Mouse (Mus musculus) duodenum, adult 2 months (tissue): Measurements from ENCODE around the gene Gipr. TPM values are rescaled to one million over a fixed set of nuclear protein-coding genes. Genes with fewer than 3 reads are reported as not detected.

Source experiments
- polyA plus RNA-seq: library from polyadenylated mRNA; depleted of rRNA; stranded (reverse); fragments of >200 nt; gene quantifications from 2 replicates; pipeline ENCODE4 v1.2.3, GENCODE M21; 2012; ENCODE audit warnings: low replicate concordance; rRNA removed

The Gipr gene
- polyA plus RNA-seq: 0.63 and 0.77 TPM in 2 replicates

DNA sequence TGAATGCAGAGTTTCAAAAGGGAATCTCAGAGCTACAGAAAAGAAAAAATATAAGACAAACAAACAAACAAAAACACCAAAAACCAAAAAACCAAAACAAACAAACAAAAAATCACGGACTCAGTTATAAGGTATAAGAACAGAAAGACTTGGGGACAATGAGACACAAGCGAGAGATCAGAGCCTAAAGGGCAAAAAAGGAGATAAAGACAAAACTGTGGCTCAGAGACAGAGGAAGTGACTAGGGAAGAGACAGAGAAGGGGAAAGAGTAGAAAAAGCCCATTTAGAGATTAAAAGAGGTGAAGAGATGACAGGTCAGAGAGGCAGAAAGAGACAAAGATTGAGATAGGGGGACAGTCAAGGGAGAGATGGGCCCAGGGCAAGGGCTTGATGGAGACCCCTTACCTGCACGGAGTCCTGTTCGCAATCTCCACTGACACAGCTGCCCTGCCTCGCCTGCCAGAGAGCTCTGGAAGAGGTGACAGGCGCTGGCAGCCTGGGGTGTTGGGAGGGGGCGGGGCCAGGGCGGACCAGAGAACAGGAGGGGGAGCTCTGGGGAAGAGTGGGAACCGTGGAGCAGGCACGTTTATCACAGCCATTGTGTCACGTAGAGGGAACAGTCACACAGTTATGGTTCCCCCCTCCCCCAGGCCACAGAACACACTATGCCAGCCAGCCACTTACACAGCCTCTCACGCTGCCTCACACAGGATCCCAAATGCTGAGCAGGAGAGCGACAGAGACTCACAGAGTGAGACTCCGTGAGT lies at the start of gene Gipr:
Gene Gipr, minus strand, starts transcription at position 472 of the 768 bp plus-strand sequence.

DNA sequence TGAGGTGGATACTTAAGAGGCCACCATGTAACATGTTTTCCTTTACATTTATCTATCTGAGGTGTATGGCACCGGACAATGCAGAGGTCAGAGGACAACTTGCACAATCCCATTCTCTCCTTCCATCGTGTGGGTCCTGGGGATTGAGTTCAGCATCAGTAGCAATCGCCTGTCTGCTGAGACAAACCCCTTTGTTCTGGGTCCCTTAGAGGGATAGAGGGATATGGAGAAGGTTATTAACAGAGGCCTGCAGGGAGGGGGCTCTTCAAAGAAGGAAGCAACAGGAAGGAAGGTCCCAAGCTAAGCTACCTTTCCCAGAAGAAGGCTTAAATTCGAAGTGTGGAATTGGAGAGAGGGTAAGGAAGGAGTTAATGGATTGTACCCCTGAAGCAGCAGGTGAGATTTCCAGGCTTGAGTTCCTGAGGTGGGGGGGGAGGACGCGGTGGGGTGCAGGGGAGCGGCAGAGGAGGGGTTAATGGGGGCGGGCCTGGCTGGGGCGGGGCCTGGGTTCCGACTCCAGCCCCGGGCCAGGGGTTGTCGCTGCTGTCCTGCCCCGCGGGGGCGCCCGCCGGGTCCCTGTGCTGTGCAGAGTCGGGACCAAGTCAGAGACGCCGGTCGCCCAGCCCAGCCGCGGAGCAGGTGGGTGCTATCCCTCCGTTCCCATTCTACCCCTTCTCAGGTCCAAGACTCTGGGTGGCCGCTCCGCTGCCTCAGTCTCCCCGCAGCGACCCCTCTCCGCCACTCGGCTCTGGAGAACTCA lies 46.2 kb upstream of the Gipr start, which contains the start of gene Gpr4:
Gene Gpr4, plus strand, starts transcription at position 543 of the 760 bp plus-strand sequence.

DNA sequence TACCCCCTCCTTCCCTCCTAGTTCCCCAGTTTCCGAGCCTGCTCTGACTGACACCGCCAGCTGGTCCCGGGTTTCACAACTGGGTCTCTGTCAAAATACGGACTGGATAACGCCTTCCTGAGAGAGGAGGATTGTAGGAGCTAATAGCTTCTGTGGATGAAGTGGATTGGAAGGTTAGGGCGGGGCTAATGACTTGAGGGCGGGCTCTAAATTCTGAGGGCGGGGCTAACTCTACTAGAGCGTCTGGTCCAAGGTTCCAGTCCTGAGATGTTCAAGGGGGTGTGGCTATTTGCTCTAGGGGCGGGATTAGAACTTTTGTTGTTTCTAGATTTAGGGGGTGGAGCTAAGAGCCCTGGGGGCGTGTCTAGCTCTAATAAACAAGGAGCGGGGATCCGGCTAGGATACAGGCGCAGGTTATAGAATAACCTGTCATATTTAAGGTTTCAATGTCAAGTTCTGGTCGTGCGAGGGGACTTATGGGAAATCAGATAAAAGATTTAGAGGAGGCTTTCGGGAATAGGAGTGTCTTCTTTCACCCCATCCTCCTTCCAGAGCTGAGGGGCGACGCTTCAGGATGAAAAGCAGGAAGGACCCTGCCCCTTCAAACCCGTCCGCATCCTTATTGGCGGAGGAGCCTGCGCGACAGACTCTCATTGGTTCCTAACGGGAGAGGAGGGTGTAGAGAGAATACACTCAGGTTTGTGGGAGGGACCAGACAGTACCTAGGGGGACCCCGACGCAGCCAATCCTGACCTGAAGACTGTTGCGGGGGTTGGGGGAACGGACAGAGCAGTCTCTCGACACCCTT lies 10.0 kb upstream of the Gipr start, which contains the start of gene Eml2:
Gene Eml2, plus strand, starts transcription at position 714 of the 808 bp plus-strand sequence.

DNA sequence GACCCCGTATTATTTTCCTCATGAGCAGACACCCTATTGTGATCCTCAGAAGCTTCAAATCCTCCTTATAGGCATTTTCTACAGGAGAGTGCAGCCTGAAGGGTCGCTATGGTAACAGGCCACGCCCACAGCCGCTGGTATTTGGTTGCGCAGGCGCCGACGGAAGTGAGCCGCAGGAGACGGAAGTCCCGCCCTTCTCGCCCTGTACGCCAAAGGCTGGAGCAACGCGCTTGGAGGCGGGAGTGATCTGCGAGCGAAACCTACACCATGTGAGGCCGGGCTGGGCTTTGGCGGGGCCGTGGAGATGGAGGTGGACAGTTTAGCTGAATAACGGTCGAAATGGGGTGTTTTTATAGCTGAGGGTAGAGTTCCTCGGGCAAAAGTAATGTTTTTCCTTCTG lies 16.3 kb downstream of the Gipr start, which contains the start of gene Snrpd2:
Gene Snrpd2, plus strand, starts transcription at position 97 of the 400 bp plus-strand sequence.

DNA sequence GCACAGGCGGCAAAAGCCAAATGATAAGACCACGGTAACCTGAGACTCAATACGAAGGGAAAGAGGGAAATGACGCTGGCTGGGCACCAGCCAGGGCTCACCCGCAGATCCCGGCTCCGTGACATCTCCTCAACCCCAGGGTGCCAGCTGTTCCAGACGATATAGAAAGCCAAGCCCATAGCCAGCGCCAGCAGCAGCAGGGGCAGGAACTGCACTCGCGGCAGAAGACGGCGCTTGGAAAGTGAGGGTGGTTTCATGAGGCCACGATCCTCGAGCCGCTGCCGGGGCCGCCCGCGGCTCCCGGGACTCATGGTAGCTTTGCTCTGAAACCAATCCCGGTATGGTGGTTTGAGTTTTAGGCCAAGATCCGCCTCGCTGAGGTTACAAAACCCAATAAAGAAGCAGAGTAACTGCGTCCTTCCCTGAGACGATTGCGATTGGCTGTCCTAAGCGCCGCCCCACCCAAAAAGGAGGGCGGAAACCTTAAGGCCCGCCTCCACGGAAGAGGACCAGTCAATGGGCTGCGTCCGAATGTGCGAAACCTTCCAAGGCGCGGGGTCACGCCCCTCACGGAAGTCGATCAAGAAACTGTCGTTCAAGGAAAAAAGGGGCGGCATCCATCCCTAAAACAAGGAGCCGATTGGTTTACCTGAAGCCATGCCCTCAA lies 16.9 kb downstream of the Gipr start, which contains the start of gene Qpctl:
Gene Qpctl, minus strand, starts transcription at position 417 of the 667 bp plus-strand sequence.

DNA sequence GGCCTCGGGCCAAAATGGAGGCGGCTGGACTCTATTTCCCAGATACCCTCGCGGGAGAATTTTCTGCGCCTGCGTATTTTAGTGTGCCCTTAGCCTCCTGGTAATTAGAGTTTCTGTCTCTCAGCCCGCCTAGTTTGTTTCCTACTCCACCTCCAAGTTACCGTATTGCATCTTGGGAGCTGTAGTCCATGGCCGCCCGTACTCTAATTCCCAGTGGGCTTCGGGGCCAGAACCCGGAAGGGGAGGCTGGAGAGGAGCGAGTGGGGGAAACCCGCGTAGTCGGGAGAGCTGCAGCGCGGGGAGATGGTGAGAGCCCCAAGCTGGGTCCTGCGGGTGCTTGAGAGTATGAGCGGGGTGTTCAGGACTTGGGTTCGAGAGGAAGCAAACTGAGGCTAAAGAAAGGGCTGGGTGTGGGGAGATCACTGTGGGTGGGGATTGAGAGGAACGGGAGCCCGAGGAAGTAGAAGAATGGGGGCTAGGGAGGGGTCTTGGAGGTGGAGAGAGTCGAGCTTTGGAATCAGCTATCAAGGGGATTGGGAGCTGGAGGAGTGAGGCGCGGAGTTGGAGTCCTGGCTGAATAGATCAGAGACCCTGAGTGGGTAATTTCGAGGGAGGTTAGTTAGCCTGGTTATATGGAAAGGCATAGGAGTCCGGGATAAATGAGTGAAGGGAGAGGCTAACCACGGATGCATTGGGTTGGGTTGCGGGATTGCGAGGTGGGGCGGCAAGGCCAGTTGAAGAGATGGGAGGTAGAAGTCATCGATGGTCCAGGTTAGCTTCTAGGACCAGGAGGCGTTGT lies 46.1 kb downstream of the Gipr start, which contains the start of gene Fbxo46:
Gene Fbxo46, plus strand, starts transcription at position 229 of the 799 bp plus-strand sequence.

DNA sequence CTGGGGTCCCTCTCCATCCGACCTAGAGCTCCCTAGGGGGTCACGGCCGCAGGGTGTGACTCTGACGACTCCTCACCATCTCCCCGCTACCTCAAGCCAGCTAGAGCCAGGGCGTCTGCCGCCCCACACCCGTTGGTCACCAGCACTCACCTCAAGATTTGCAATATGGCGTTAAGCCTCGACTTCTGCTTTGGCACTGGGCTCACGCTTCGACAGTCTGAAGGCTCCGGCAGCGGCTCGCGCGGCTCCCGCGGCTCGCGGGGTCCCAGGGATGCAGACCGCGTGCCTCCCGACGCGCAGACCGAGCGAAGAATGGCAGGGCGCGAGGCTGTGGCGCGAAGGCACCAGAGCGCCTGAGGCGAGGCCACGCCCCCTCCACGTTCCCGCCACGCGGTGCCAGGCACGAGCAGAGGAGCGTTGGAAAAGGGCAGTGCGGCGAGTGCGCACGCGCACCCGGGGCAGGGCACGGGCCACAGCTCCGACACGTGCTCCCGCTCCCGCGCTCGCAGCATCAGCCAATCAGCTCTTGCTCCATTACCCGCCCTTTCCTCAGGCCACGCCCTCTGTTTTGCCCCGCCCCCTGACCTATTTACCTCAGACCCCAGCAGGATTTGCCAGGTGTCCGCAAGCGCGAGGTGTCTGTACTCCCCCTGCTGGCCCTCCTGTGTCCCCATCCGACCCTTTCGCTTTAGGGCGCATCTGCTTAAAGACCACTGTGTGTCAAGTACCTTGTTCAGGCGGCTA lies 47.7 kb downstream of the Gipr start, which contains the start of gene Gm4969:
Gene Gm4969, minus strand, starts transcription at position 341 of the 744 bp plus-strand sequence.

Other genes with a start within 250 kb of the Gipr start
- 0.37 and 0.51 TPM in 2 replicates for gene Nova2, start 240.2 kb downstream of the Gipr start, polyA plus RNA-seq
- gene Nanos2, start 178.7 kb downstream of the Gipr start, polyA plus RNA-seq: not detected in 2 replicates
- 3.6 and 3.9 TPM in 2 replicates for gene Mypop, start 174.9 kb downstream of the Gipr start, polyA plus RNA-seq
- gene Irf2bp1, start 162.1 kb downstream of the Gipr start, polyA plus RNA-seq: 23.6 and 38.4 TPM in 2 replicates
- gene Foxa3, start 142.6 kb downstream of the Gipr start, polyA plus RNA-seq: 18.5 and 24.2 TPM in 2 replicates
- gene Sympk, start 141.8 kb downstream of the Gipr start, polyA plus RNA-seq: 66.3 and 76.2 TPM in 2 replicates
- gene Rsph6a, start 111.4 kb downstream of the Gipr start, polyA plus RNA-seq: 0.05 TPM in 1 of 2 replicates, not detected in the other
- gene Dmwd, start 89.9 kb downstream of the Gipr start, polyA plus RNA-seq: 16.6 and 18.3 TPM in 2 replicates
- gene Dmpk, start 82.3 kb downstream of the Gipr start, polyA plus RNA-seq: 422 and 649 TPM in 2 replicates
- 15.0 and 23.1 TPM in 2 replicates for gene Six5, start 71.5 kb downstream of the Gipr start, polyA plus RNA-seq
- gene Gm4969, start 47.8 kb downstream of the Gipr start, polyA plus RNA-seq: not detected in 2 replicates
- 8.6 and 15.0 TPM in 2 replicates for gene Fbxo46, start 46.3 kb downstream of the Gipr start, polyA plus RNA-seq
- 6.5 and 11.2 TPM in 2 replicates for gene Qpctl, start 16.8 kb downstream of the Gipr start, polyA plus RNA-seq
- 6.2 and 7.1 TPM in 2 replicates for gene Snrpd2, start 16.4 kb downstream of the Gipr start, polyA plus RNA-seq
- gene Eml2, start 10.3 kb upstream of the Gipr start, polyA plus RNA-seq: 20.3 and 22.0 TPM in 2 replicates
- 5.1 and 6.3 TPM in 2 replicates for gene Gpr4, start 46.4 kb upstream of the Gipr start, polyA plus RNA-seq
- gene Opa3, start 62.2 kb upstream of the Gipr start, polyA plus RNA-seq: 24.2 and 25.9 TPM in 2 replicates
- 436 and 468 TPM in 2 replicates for gene Vasp, start 105.7 kb upstream of the Gipr start, polyA plus RNA-seq
- 1.4 and 23.4 TPM in 2 replicates for gene Ppm1n, start 113.9 kb upstream of the Gipr start, polyA plus RNA-seq
- gene Rtn2, start 116.5 kb upstream of the Gipr start, polyA plus RNA-seq: 13.4 and 16.6 TPM in 2 replicates
- gene Fosb, start 143.9 kb upstream of the Gipr start, polyA plus RNA-seq: 0.99 and 6.4 TPM in 2 replicates
- 14.9 and 16.2 TPM in 2 replicates for gene Ercc1, start 178.7 kb upstream of the Gipr start, polyA plus RNA-seq
- 1.9 and 5.3 TPM in 2 replicates for gene Cd3eap, start 193.4 kb upstream of the Gipr start, polyA plus RNA-seq
- 7.7 and 8.8 TPM in 2 replicates for gene Ppp1r13l, start 193.6 kb upstream of the Gipr start, polyA plus RNA-seq
- 37.5 and 41.5 TPM in 2 replicates for gene Ercc2, start 215.9 kb upstream of the Gipr start, polyA plus RNA-seq
- 1.2 and 2.1 TPM in 2 replicates for gene Klc3, start 238.0 kb upstream of the Gipr start, polyA plus RNA-seq
- gene Ckm, start 238.6 kb upstream of the Gipr start, polyA plus RNA-seq: 51.7 and 59.9 TPM in 2 replicates